Mouse (Mus musculus) thymus, adult 2 months (tissue): ENCODE results near the gene Itpr1.

Experiments used
- CTCF ChIP-seq: fragments of 200-500 bp; IDR thresholded peaks from 2 replicates; pipeline ENCODE4 v1.5.1; 2012; ENCODE audit warnings: mild to moderate bottlenecking, control low read depth, low read length, moderate library complexity, borderline replicate concordance; ENCODE audit not compliant: control insufficient read depth, poor library complexity, insufficient read depth; ENCODE audit errors: extremely low read depth
- POLR2A ChIP-seq: fragments of 200-500 bp; IDR thresholded peaks from 2 replicates; pipeline ENCODE4 v1.6.1; 2012; ENCODE audit warnings: mild to moderate bottlenecking, low read length, control low read depth, moderate library complexity; ENCODE audit not compliant: control insufficient read depth, poor library complexity, insufficient read depth; ENCODE audit errors: extremely low read depth

- no peak for TF ChIP-seq POLR2A
- TF ChIP-seq CTCF = no peak
Measured at GRCm38 (mm10) chr6:108367412-108367811, 154.5 kb downstream of the Itpr1 start.
